Mouse (Mus musculus): ENCODE measurements around the gene Triobp.

DNA sequence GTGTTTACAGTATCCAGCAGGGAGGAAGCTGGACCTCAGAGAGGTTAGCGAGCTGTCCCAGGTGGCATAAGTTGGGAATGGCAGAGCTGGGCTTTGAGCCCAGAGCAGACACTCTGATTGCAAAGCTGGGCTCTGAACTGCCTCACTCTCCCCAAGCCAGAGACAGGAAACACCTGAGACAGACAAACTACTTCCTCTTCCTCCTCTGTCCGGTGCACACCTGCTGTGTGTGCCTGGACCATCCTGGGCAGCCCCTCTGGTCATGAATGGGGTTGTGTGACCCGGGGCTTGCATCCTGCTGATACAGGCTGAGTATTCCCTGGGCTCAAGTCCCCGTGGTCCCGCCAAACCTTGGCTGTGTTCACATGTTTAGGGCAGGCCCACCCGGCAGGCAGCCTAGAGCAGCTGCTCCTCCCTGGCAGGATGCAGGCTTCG is 52.9 kb downstream of the Triobp start:
- TF ChIP-seq GATA1 (IDR thresholded peaks at IDR 0.05; ENCODE audit: borderline replicate concordance, low read length) (no peak), FLI1 (IDR thresholded peaks at IDR 0.05; ENCODE audit: low read length) (no peak)

Data from megakaryocyte, embryonic 14.5 days (primary cell).